Mouse (Mus musculus) C2C12 (cell line): ENCODE measurements around the gene Tox4. TPM values are rescaled to one million over a fixed set of nuclear protein-coding genes. Genes with fewer than 3 reads are reported as not detected.

Source experiments
- H3K27me3 ChIP-seq: one replicate; pipeline ENCODE4 v1.6.1; 2011; ENCODE audit not compliant: control insufficient read depth, insufficient read depth, insufficient read length
- H3K36me3 ChIP-seq: one replicate; pipeline ENCODE4 v1.6.1; 2011; ENCODE audit not compliant: control insufficient read depth, insufficient read depth
- H3K4me3 ChIP-seq: one replicate; pipeline ENCODE4 v1.5.1; 2011; ENCODE audit warnings: mild to moderate bottlenecking, control low read depth; ENCODE audit not compliant: poor library complexity, insufficient read depth, severe bottlenecking
- H3K79me2 ChIP-seq: one replicate; pipeline ENCODE4 v1.6.1; 2011; ENCODE audit not compliant: control insufficient read depth, insufficient read depth
- H3K79me3 ChIP-seq: one replicate; pipeline ENCODE4 v1.6.1; 2011; ENCODE audit warnings: low read depth, control low read depth
- H3ac ChIP-seq: one replicate; pipeline ENCODE3; 2011; ENCODE audit warnings: low read depth; ENCODE audit not compliant: control insufficient read depth, insufficient read length
- CEBPB ChIP-seq: IDR thresholded peaks from one replicate; pipeline ENCODE4 v1.6.1; 2011; ENCODE audit warnings: low read depth, mild to moderate bottlenecking, control low read depth, moderate library complexity
- CTCF ChIP-seq: IDR thresholded peaks from one replicate; pipeline ENCODE4 v1.5.1; 2011; ENCODE audit not compliant: control insufficient read depth, insufficient read depth, insufficient read length
- FOSL1 ChIP-seq: IDR thresholded peaks from one replicate; pipeline ENCODE4 v1.8.0; 2011; ENCODE audit warnings: mild to moderate bottlenecking, low read length; ENCODE audit not compliant: poor library complexity, insufficient read depth, severe bottlenecking
- MAX ChIP-seq: IDR thresholded peaks from one replicate; pipeline ENCODE4 v1.6.1; 2011; ENCODE audit warnings: mild to moderate bottlenecking, control low read depth
- MYOD1 ChIP-seq: IDR thresholded peaks from one replicate; pipeline ENCODE4 v1.6.1; 2011; ENCODE audit warnings: low read depth; ENCODE audit not compliant: control insufficient read depth, insufficient read length
- MYOG ChIP-seq: IDR thresholded peaks from one replicate; pipeline ENCODE4 v1.6.1; 2011; ENCODE audit not compliant: control insufficient read depth, insufficient read length; ENCODE audit errors: extremely low read depth
- USF1 ChIP-seq: IDR thresholded peaks from one replicate; pipeline ENCODE4 v1.6.1; 2011; ENCODE audit warnings: low read depth, mild to moderate bottlenecking, control low read depth, moderate library complexity
- polyA plus RNA-seq: library from polyadenylated mRNA; unstranded; fragments of >200 nt; fragmentation: generic; extraction: Trizol; gene quantifications from one replicate; pipeline ENCODE4 v1.2.1, GENCODE M21; 2012; ENCODE audit warnings: missing spikeins

Gene Tox4
- polyA plus RNA-seq, 1 experiment, result 18.3 TPM

- Histone ChIP-seq H3K36me3 (peaks cover 4% of the 10 kb centered on the region), H3ac (no peak overlapping the region), H3K27me3 (no peaks in the 10 kb centered on the region), H3K79me3 (peaks cover 70% of the 10 kb centered on the region), H3K79me2 (peaks cover 91% of the 10 kb centered on the region), H3K4me3 (no peak overlapping the region)
- TF ChIP-seq MYOG, result no peak
- TF ChIP-seq CEBPB, result no peak
- TF ChIP-seq CTCF, result no peak
These were observed 32.8 kb upstream of the Tox4 start for GRCm38 (mm10) chr14:52246129-52246528.

- Histone ChIP-seq H3K27me3 (no peaks in the 10 kb centered on the region), H3K4me3 (peak overlapping the region; percentile 71), H3K79me3 (peaks cover 53% of the 10 kb centered on the region), H3K36me3 (peaks cover 5% of the 10 kb centered on the region), H3K79me2 (peaks cover 60% of the 10 kb centered on the region), H3ac (peak overlapping the region; percentile 75)
- TF ChIP-seq CTCF (no peak), MYOG (no peak), USF1 (no peak)
These were observed 22.4 kb upstream of the Tox4 start for GRCm38 (mm10) chr14:52256311-52257175.

GRCm38 (mm10) chr14:52257484-52258213 lies 21.3 kb upstream of the Tox4 start, which contains the start of gene Chd8:
Gene Chd8, minus strand, starts transcription at chr14:52257780.
- TF ChIP-seq CEBPB, result no peak
- peak; percentile 92 for TF ChIP-seq CTCF
- TF ChIP-seq MAX, result peak; percentile 79
- peak; percentile 33 for TF ChIP-seq MYOD1
- Histone ChIP-seq H3K79me2 (peaks cover 48% of the 10 kb centered on the region), H3K4me3 (peak within 1 kb of the TSS; percentile 71), H3K79me3 (peaks cover 43% of the 10 kb centered on the region), H3K36me3 (peaks cover 5% of the 10 kb centered on the region), H3K27me3 (no peaks in the 10 kb centered on the region), H3ac (peak within 1 kb of the TSS; percentile 75)

GRCm38 (mm10) chr14:52272781-52273180 lies 6.2 kb upstream of the Tox4 start:
- H3K79me2 ChIP-seq, result no peaks in the 10 kb centered on the region
- no peaks in the 10 kb centered on the region for H3K27me3 ChIP-seq
- H3K4me3 ChIP-seq, result no peak overlapping the region
- H3K36me3 ChIP-seq, result peaks cover 3% of the 10 kb centered on the region
- no peaks in the 10 kb centered on the region for H3K79me3 ChIP-seq
- no peak overlapping the region for H3ac ChIP-seq
- TF ChIP-seq MYOG, result no peak
- no peak for TF ChIP-seq CEBPB
- TF ChIP-seq FOSL1, result no peak
- TF ChIP-seq USF1, result no peak
- no peak for TF ChIP-seq MYOD1
- TF ChIP-seq MAX, result no peak
- TF ChIP-seq CTCF, result no peak

GRCm38 (mm10) chr14:52277210-52277609 lies 1.7 kb upstream of the Tox4 start:
- H3K27me3 ChIP-seq, result no peaks in the 10 kb centered on the region
- no peak overlapping the region for H3ac ChIP-seq
- H3K79me2 ChIP-seq, result peaks cover 26% of the 10 kb centered on the region
- H3K79me3 ChIP-seq, result peaks cover 14% of the 10 kb centered on the region
- H3K36me3 ChIP-seq, result no peaks in the 10 kb centered on the region
- no peak for TF ChIP-seq MYOG
- TF ChIP-seq FOSL1, result no peak
- no peak for TF ChIP-seq CEBPB
- no peak for TF ChIP-seq CTCF
- TF ChIP-seq USF1, result no peak
- TF ChIP-seq MYOD1, result no peak
- TF ChIP-seq MAX, result no peak
- no peak overlapping the region for H3K4me3 ChIP-seq

GRCm38 (mm10) chr14:52279747-52280120 lies 788 bp downstream of the Tox4 start:
- TF ChIP-seq MAX, result no peak
- TF ChIP-seq MYOD1, result no peak
- TF ChIP-seq FOSL1, result no peak
- no peak for TF ChIP-seq CTCF
- TF ChIP-seq USF1, result no peak
- no peak for TF ChIP-seq MYOG
- TF ChIP-seq CEBPB, result no peak
- H3ac ChIP-seq, result peak overlapping the region; percentile 91
- peaks cover 28% of the 10 kb centered on the region for H3K79me3 ChIP-seq
- H3K79me2 ChIP-seq, result peaks cover 50% of the 10 kb centered on the region
- H3K36me3 ChIP-seq, result peaks cover 3% of the 10 kb centered on the region
- H3K4me3 ChIP-seq, result peak overlapping the region; percentile 89
- no peaks in the 10 kb centered on the region for H3K27me3 ChIP-seq
